Mouse (Mus musculus): ENCODE measurements around the gene Rbp1. TPM values are rescaled to one million over a fixed set of nuclear protein-coding genes. Genes with fewer than 3 reads are reported as not detected.

The Rbp1 gene
- polyA plus RNA-seq, 1 experiment, result 14.6 TPM

DNA sequence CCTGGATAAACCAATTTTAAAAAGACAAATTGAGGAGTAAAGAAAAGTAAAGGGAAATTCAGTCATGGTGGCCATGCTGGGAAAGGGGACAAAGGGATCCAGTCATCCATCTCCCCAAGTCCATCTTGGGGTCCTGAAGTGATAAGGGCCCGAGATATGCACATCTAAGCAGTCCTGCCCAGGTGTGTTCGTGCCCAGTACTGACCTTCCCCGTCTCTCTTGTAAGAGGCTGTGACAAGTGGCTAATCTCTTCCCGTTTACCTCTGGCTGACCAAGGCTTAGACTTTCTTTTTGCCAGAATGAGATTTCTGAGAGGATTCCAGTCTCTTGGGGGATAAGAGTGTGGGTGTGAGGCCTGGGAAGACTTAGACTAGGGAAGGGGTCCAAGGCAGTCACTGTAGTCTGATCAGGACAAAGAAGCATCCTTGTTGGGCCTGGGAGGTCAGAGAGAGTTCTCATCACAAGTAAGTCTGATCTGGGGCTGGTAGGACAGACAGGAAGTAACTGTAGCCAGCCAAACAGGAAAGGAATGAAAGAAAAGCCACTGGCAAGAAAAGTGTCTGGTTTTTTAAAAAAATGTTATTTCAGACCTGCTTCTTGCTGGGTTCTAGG is 5.3 kb downstream of the Rbp1 start:
- no peaks in the 10 kb centered on the region for H3K27me3 ChIP-seq (ENCODE audit: control insufficient read depth, insufficient read depth, low read length, poor library complexity, severe bottlenecking)
- no peaks in the 10 kb centered on the region for H3K36me3 ChIP-seq (ENCODE audit: control insufficient read depth, insufficient read depth, low read length, poor library complexity, severe bottlenecking)
- no peak overlapping the region for H3K9ac ChIP-seq (ENCODE audit: low read depth, poor library complexity, severe bottlenecking)
- TF ChIP-seq CTCF (IDR thresholded peaks at IDR 0.05; ENCODE audit: low read depth, low read length), result no peak
- no peak for TF ChIP-seq EP300 (IDR thresholded peaks at IDR 0.05; ENCODE audit: insufficient read depth, low read depth, low read length)
- no peak for TF ChIP-seq POLR2A (IDR thresholded peaks at IDR 0.05; ENCODE audit: insufficient read depth, low read length)
- no peaks in the 10 kb centered on the region for H3K9me3 ChIP-seq (replicated peaks; ENCODE audit: control insufficient read depth, insufficient read depth, low read length, poor library complexity, severe bottlenecking)
- no peak overlapping the region for H3K4me3 ChIP-seq (ENCODE audit: low read depth, low read length)
- H3K27ac ChIP-seq (ENCODE audit: insufficient read depth, low read length), result no peak overlapping the region
- H3K4me1 ChIP-seq (ENCODE audit: control insufficient read depth, insufficient read depth, low read length), result peaks cover 5% of the 10 kb centered on the region

DNA sequence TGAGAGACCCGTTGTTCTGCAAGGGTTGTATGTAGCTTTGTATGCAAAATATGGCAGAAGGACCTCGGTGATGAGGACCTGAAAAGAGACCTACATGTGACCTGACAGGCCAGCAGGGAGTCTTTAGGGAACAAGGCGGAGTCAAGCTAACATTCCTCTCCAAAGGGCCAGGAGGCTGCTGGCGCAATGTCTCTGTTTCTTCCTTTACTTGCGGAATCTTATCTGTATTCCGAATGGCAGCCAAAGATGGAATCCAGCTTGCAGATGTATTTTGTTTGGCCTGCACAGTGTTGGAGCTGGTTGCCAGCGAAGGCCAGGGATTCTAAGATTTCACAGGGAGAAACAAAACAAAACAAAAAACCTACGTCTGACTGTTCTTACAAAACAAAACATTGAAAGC is 6.0 kb downstream of the Rbp1 start:
- Histone ChIP-seq H3K9ac (ENCODE audit: low read depth, poor library complexity, severe bottlenecking) (no peak overlapping the region), H3K9me3 (replicated peaks; ENCODE audit: control insufficient read depth, insufficient read depth, low read length, poor library complexity, severe bottlenecking) (no peaks in the 10 kb centered on the region), H3K4me1 (ENCODE audit: control insufficient read depth, insufficient read depth, low read length) (peaks cover 6% of the 10 kb centered on the region), H3K27ac (ENCODE audit: insufficient read depth, low read length) (no peak overlapping the region), H3K4me3 (ENCODE audit: low read depth, low read length) (no peak overlapping the region), H3K27me3 (ENCODE audit: control insufficient read depth, insufficient read depth, low read length, poor library complexity, severe bottlenecking) (no peaks in the 10 kb centered on the region), H3K36me3 (ENCODE audit: control insufficient read depth, insufficient read depth, low read length, poor library complexity, severe bottlenecking) (no peaks in the 10 kb centered on the region)
- TF ChIP-seq POLR2A (IDR thresholded peaks at IDR 0.05; ENCODE audit: insufficient read depth, low read length) (no peak), EP300 (IDR thresholded peaks at IDR 0.05; ENCODE audit: insufficient read depth, low read depth, low read length) (no peak), CTCF (IDR thresholded peaks at IDR 0.05; ENCODE audit: low read depth, low read length) (no peak)

DNA sequence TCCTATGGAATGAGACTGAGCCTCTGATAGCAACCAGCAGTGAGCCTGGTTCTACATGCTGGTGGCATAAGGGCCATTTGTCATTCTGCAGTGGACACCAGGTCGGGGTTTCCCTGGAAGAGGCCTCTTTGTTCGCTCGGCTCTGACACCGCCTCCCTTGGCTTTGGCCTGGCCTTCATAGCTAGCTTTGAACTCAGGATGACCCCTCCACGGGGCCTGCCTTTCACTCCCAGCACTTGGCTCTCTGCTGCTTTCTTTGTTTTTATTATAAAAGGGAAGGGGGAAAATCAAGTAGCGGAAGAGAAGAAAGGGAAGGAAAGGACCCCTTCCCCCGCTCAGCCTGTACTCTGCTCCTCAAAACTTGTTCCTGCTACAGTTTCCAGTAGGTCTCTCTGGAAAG is 7.0 kb downstream of the Rbp1 start:
- Histone ChIP-seq H3K27ac (ENCODE audit: insufficient read depth, low read length) (no peak overlapping the region), H3K9ac (ENCODE audit: low read depth, poor library complexity, severe bottlenecking) (no peak overlapping the region), H3K36me3 (ENCODE audit: control insufficient read depth, insufficient read depth, low read length, poor library complexity, severe bottlenecking) (no peaks in the 10 kb centered on the region), H3K4me1 (ENCODE audit: control insufficient read depth, insufficient read depth, low read length) (peaks cover 6% of the 10 kb centered on the region), H3K9me3 (replicated peaks; ENCODE audit: control insufficient read depth, insufficient read depth, low read length, poor library complexity, severe bottlenecking) (no peaks in the 10 kb centered on the region), H3K27me3 (ENCODE audit: control insufficient read depth, insufficient read depth, low read length, poor library complexity, severe bottlenecking) (no peaks in the 10 kb centered on the region), H3K4me3 (ENCODE audit: low read depth, low read length) (no peak overlapping the region)
- no peak for TF ChIP-seq CTCF (IDR thresholded peaks at IDR 0.05; ENCODE audit: low read depth, low read length)
- TF ChIP-seq POLR2A (IDR thresholded peaks at IDR 0.05; ENCODE audit: insufficient read depth, low read length), result no peak
- no peak for TF ChIP-seq EP300 (IDR thresholded peaks at IDR 0.05; ENCODE audit: insufficient read depth, low read depth, low read length)

DNA sequence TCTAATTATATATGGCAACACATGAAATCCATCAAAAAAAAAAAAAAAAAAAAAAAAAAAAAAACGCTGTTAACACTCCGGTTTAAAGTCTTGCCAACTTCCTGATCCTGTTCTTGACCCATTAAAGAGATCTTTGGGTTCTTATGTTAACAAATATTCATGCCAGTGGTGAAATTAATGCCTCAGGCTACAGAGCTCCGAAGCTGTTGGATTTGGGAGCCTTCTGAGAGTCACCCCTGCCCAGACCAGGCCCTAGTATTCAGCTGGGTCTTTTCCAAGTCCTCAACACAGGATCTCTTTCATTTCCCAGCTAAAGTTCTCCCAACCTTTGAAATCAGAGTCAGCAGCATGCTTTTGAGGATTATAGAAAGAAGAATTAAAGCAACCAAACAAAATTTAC is 7.8 kb downstream of the Rbp1 start:
- Histone ChIP-seq H3K27ac (ENCODE audit: insufficient read depth, low read length) (no peak overlapping the region), H3K4me3 (ENCODE audit: low read depth, low read length) (no peak overlapping the region), H3K4me1 (ENCODE audit: control insufficient read depth, insufficient read depth, low read length) (peaks cover 6% of the 10 kb centered on the region), H3K9me3 (replicated peaks; ENCODE audit: control insufficient read depth, insufficient read depth, low read length, poor library complexity, severe bottlenecking) (no peaks in the 10 kb centered on the region), H3K36me3 (ENCODE audit: control insufficient read depth, insufficient read depth, low read length, poor library complexity, severe bottlenecking) (no peaks in the 10 kb centered on the region), H3K27me3 (ENCODE audit: control insufficient read depth, insufficient read depth, low read length, poor library complexity, severe bottlenecking) (no peaks in the 10 kb centered on the region), H3K9ac (ENCODE audit: low read depth, poor library complexity, severe bottlenecking) (no peak overlapping the region)
- TF ChIP-seq CTCF (IDR thresholded peaks at IDR 0.05; ENCODE audit: low read depth, low read length) (no peak), EP300 (IDR thresholded peaks at IDR 0.05; ENCODE audit: insufficient read depth, low read depth, low read length) (no peak), POLR2A (IDR thresholded peaks at IDR 0.05; ENCODE audit: insufficient read depth, low read length) (no peak)

GRCm38 (mm10) chr9:98433021-98433420 is 10.3 kb downstream of the Rbp1 start:
- Histone ChIP-seq H3K36me3 (ENCODE audit: control insufficient read depth, insufficient read depth, low read length, poor library complexity, severe bottlenecking) (no peaks in the 10 kb centered on the region), H3K4me1 (ENCODE audit: control insufficient read depth, insufficient read depth, low read length) (peaks cover 4% of the 10 kb centered on the region), H3K9ac (ENCODE audit: low read depth, poor library complexity, severe bottlenecking) (no peak overlapping the region), H3K27me3 (ENCODE audit: control insufficient read depth, insufficient read depth, low read length, poor library complexity, severe bottlenecking) (no peaks in the 10 kb centered on the region), H3K27ac (ENCODE audit: insufficient read depth, low read length) (peak overlapping the region; percentile 46; the same call in 1 of the 2 replicates), H3K9me3 (replicated peaks; ENCODE audit: control insufficient read depth, insufficient read depth, low read length, poor library complexity, severe bottlenecking) (no peaks in the 10 kb centered on the region), H3K4me3 (ENCODE audit: low read depth, low read length) (no peak overlapping the region)
- TF ChIP-seq EP300 (IDR thresholded peaks at IDR 0.05; ENCODE audit: insufficient read depth, low read depth, low read length), result peak; percentile 64; the same call in 1 of the 2 replicates
- no peak for TF ChIP-seq POLR2A (IDR thresholded peaks at IDR 0.05; ENCODE audit: insufficient read depth, low read length)
- TF ChIP-seq CTCF (IDR thresholded peaks at IDR 0.05; ENCODE audit: low read depth, low read length), result no peak

DNA sequence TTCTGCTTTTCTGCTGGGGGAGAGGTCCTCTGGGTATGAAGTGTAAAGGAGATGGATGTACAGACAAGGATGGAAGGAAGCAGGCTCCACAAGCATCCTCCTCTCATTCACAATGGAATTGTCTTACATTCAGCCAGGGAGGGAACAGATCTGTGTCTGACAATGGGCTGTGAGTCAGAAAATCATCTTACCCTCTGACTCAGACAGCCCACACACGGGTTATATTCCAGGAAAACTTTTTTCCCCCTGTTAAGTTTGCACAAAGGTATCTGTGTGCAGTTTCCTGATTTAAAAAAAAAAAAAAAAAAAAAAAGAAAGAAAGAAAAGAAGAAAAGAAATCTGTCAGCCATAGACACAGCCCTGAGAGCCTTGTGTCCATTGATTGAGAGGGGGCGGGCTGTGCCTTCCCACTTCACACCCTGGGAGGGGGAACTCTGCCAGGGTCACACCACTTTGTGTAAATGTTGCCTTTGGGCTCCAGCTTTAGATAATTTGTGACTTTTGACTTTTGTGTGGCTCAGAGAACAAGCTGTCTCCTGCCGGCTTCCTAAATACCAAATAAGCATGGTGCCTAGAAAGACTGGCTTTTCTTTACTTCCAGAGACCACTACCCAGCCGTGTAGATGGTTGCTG is 11.3 kb downstream of the Rbp1 start:
- H3K4me3 ChIP-seq (ENCODE audit: low read depth, low read length), result no peak overlapping the region
- no peaks in the 10 kb centered on the region for H3K9me3 ChIP-seq (replicated peaks; ENCODE audit: control insufficient read depth, insufficient read depth, low read length, poor library complexity, severe bottlenecking)
- H3K9ac ChIP-seq (ENCODE audit: low read depth, poor library complexity, severe bottlenecking), result no peak overlapping the region
- H3K27ac ChIP-seq (ENCODE audit: insufficient read depth, low read length), result no peak overlapping the region
- H3K27me3 ChIP-seq (ENCODE audit: control insufficient read depth, insufficient read depth, low read length, poor library complexity, severe bottlenecking), result no peaks in the 10 kb centered on the region
- H3K4me1 ChIP-seq (ENCODE audit: control insufficient read depth, insufficient read depth, low read length), result peaks cover 4% of the 10 kb centered on the region
- H3K36me3 ChIP-seq (ENCODE audit: control insufficient read depth, insufficient read depth, low read length, poor library complexity, severe bottlenecking), result no peaks in the 10 kb centered on the region
- no peak for TF ChIP-seq CTCF (IDR thresholded peaks at IDR 0.05; ENCODE audit: low read depth, low read length)

Data from ES-Bruce4 (cell line).